Mouse (Mus musculus) ES-Bruce4 (cell line): ENCODE measurements at regions not wholly inside any gene's neighbourhood (a gene's known extent, or its start where the extent isn't known, plus 50 kb on each side); places are given as distances from the start of the nearest gene placed in this dataset.

Experiments
- CTCF ChIP-seq: IDR thresholded peaks from one replicate; pipeline ENCODE4 v1.8.1; 2011; ENCODE audit warnings: low read depth, low read length
- EP300 ChIP-seq: IDR thresholded peaks from 2 replicates; pipeline ENCODE4 v1.6.1; 2011; ENCODE audit warnings: low read depth, low read length; ENCODE audit not compliant: insufficient read depth
- POLR2A ChIP-seq: IDR thresholded peaks from one replicate; pipeline ENCODE4 v1.8.1; 2011; ENCODE audit warnings: low read length; ENCODE audit not compliant: insufficient read depth

GRCm38 (mm10) chr4:53246083-53246747, 86.5 kb upstream of the Abca1 start:
- TF ChIP-seq CTCF = no peak
- TF ChIP-seq EP300 = no peak
- TF ChIP-seq POLR2A = no peak
